3 mouse cellular contexts compared by ENCODE assay signal in the genomic region with DNA sequence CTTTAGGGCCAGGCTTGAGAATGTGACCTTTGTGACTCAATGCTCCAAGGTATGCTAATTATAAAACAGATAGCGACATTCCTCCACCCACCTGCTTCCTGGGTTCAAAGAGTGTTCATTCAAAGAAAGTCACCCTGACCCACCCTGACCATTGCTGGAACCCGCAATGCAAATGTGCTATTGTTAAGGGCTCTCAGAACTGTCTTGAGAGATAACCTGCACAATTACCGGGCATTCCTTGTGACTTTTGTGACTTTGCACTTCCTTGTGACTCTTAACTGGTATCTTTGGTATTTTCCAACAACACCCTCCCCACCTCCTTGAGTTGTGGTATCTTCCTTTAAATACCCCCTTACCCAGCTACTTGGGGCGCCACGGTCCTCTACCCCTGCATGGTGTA.
DNase-seq lines count a peak whose midpoint lies in the region.

No protein-coding gene starts in this region.

- peak; percentile 56 for DNase-seq in ES-CJ7 (ENCODE audit: low read depth, low spot score)
- DNase-seq in R1 (ENCODE audit: low read depth, low spot score), result peak; percentile 71
- peak; percentile 61 for DNase-seq in ZHBTc4 (ENCODE audit: low read depth, low spot score)
